Mouse (Mus musculus) lung, adult 2 months (tissue): ENCODE data around the gene Fbxl12.

Source experiments
- CTCF ChIP-seq: fragments of 200-500 bp; IDR thresholded peaks from 2 replicates; pipeline ENCODE4 v1.5.1; 2011; ENCODE audit warnings: mild to moderate bottlenecking, low read length, control low read depth; ENCODE audit not compliant: insufficient read depth
- POLR2A ChIP-seq: fragments of 200-500 bp; IDR thresholded peaks from 2 replicates; pipeline ENCODE4 v1.6.1; 2011; ENCODE audit warnings: low read depth, mild to moderate bottlenecking, control low read depth, low read length, borderline replicate concordance; ENCODE audit errors: extremely low read depth

GRCm38 (mm10) chr9:20663956-20664355 is 19.4 kb upstream of the Fbxl12 start:
- TF ChIP-seq CTCF (no peak), POLR2A (no peak)
